Mouse (Mus musculus) B cell, adult 2 months (primary cell): ENCODE measurements around the gene Ipcef1.

ENCODE experiments used
- DNase-seq, 2 experiments: peaks; one replicate each; pipeline ENCODE4 v3.0.0; 2022

The Ipcef1 gene

GRCm38 (mm10) chr10:6967588-6968242 lies 84.6 kb downstream of the Ipcef1 start:
- no peak for DNase-seq

DNA sequence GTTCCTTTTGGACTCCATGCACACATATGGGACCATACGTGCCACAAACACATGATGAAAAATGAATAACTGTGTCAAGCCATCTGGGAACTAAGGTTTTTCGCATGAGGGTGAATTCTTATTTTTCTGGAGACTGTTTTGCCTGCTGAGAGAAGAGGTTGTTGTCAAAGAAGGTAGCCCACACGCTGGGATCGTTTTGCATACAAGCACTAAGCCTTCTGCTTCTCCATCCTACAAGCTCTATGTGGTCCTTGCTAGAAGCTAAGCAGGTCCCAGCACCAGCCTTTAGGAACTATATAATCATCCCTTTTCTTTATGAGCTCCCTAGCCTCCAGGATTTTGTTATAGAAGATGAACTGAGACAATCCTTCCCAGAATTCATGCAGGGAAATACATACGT lies 93.5 kb downstream of the Ipcef1 start:
- DNase-seq, result no peak

GRCm38 (mm10) chr10:6956357-6956756 lies 95.9 kb downstream of the Ipcef1 start:
- DNase-seq, result no peak

DNA sequence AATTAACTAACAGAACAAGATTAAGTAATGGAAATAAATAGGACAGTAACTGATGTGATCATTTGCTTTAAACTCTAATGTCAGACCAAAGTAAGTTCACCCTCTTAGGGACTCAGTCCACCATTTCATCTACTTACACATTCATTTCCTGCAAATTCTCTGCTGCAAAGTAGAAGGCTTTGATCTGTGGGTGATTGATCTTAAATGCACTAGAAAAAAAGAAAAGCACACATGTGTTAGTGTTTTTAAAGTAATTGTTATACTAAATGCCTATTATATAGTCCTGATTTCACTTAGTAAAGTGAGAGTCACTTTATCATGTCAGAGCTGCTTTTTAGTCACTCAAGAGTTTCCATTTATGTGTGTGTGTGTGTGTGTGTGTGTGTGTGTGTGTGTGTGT lies 97.7 kb downstream of the Ipcef1 start:
- no peak for DNase-seq

GRCm38 (mm10) chr10:6953115-6953514 lies 99.2 kb downstream of the Ipcef1 start:
- DNase-seq, result no peak

- no peak for DNase-seq
Measured at GRCm38 (mm10) chr10:6936671-6937425, 115.4 kb downstream of the Ipcef1 start.

DNA sequence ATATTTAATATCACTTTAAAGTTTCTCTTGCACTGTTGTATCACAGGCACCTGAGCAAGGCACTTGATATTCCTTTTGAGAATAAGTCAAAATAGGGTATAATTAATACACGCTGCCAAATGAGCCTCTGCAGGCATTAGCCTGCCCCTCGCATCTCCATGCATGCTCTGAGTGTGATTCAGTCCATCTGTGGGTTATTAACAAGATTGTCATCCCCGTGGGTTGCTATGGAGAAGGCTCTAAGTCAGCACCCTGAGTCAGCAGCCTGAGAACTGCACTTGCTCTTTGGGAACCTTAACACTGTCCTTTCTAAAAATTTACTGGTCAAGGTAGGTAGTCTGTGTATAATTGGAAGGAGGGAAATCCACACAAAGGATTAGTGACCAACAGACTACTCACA lies 117.5 kb downstream of the Ipcef1 start:
- no peak for DNase-seq

DNA sequence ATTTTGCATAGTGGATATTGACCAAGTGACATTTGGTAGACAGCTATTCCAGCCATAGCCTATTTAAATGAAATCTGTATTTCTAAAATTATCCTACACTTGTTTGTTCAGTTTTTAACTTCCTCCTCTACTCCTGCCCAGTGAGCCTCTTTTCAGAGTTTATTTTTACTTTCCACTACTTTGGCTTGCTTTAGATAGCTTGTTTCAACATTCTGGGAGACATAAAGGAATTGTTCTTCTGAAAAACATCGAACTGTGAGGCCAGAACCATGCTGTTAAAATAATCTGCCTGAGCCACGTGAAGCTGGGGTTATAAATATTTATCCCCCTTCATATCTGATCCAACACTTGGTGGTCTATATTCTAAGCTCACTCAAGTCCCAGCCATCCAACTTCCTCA lies 121.4 kb downstream of the Ipcef1 start:
- no peak for DNase-seq

- no peak for DNase-seq
Measured at GRCm38 (mm10) chr10:6930398-6930797, 121.9 kb downstream of the Ipcef1 start.

DNA sequence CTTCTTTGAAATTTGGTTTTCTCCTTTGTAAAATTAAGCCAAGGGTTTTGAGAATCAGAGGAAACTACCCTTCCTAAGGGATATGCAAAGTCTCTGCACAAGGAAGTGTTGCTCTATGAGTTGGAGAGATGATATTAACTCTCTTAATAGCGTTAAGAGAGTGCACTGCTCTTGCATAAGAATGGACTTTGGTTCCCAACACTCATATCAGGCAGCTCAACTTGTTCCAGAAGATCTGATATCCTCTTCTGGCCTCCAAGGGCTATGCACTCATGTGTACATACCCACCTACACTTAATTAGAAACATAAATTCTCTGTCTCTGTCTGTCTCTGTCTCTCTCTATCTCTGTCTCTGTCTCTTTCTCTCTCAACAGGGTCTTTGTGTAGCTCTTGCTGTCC lies 123.4 kb downstream of the Ipcef1 start:
- DNase-seq, result no peak

GRCm38 (mm10) chr10:6927600-6928223 lies 124.6 kb downstream of the Ipcef1 start:
- DNase-seq, result no peak

DNA sequence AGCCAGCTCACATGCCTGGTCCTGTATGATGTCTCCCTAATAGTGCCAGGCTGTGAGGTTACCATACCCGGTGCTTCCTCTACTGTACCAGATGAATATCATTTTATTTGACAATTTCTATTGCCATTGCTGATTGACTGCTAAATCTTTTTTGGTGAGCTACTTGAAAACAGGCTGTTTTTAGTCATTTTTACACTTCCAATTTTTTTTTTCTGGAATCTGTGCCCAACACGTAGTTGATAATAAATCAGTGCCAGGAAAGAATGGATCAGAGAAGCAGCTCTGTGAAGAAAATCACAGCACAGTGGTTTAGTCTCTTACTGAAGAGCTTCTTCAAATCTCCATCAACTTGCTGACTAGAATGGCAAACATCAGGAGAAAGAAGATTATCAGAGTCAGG lies 125.6 kb downstream of the Ipcef1 start:
- no peak for DNase-seq

GRCm38 (mm10) chr10:6916545-6917257 lies 135.6 kb downstream of the Ipcef1 start:
- DNase-seq, result no peak

GRCm38 (mm10) chr10:6915991-6916390 lies 136.3 kb downstream of the Ipcef1 start:
- no peak for DNase-seq

DNA sequence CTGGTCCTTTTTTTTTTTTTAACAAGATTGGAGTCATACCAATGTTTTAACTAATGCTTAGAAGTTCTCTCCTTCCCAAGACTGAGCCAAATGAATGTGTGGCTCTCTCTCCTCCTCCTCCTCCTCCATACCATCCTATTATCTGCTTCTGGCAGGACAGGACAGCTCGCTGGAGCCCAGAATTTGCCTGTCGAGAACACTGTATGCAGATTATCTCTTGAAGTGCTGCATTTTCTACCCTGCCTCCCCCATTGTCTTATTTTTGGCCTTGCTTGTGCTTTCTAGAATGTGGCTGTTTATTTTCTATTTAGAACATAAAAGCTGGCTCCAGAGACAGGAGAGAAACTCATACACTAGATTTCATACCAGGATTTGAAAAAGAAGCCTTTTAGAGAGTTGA lies 142.5 kb downstream of the Ipcef1 start:
- no peak for DNase-seq

DNA sequence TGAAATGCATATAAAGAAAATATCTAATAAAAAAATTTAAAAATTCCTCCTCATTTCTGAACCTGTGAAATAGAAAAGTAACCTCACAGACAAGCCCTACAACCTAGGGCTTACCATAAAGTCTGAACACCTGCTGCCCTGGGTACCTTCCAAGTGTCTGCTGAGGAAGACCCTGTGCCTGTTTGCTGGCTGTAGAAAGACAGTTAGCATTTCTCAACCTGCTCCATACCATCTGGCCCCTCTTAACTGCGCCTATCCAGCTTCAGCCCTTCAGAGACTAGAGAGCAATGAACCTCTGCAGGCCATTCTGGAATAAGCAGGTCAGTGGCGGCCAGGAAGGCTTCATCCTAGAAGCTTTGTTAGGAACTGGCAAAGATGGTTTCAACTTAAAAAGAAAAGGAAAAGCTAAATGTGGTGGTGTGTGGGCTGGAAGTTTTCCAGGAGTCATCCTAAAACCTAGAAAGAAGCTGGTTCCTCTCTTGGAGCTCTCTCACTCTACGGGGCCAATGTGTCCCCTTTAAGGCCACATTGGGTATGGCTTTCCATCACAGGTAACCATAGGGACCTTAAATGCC lies 150.4 kb downstream of the Ipcef1 start:
- DNase-seq, result no peak

DNA sequence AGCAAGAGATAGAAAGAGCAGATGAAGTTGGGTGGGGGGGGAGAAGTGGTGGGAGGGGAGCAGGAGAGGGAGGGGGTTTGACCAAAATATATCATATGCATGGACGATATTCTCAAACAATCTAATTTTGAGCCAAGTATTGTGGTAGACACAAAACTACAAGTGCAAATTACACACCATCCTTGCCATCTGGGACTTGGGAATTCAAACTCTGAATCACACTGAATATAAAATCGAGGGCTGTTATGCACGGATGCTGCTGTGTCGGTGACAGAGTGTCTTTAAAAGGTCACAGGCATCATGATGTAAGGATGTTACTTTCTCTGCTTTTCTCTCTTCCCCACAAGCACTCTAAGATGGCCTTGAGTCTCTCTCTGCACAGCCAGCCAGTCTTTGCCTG lies 152.2 kb downstream of the Ipcef1 start:
- DNase-seq, result no peak

GRCm38 (mm10) chr10:6896659-6897303 lies 155.5 kb downstream of the Ipcef1 start:
- DNase-seq, result no peak

DNA sequence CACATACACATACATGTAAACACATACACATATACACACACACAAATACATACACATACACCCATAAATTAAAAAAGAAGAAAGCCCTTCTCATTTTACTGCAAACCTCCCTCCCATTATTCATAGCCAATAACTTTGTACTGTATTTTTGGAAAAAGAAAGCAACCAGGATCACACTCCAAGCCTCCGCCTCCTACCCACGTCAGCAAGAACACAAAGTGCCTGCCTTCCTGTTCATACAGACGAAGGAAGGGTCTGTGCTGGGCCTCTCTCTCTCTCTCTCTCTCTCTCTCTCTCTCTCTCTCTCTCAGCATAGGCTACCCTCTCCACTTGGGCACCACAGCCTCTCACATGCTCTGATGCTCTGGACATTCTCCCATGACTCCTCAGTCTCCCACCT lies 156.5 kb downstream of the Ipcef1 start:
- DNase-seq, result no peak

DNA sequence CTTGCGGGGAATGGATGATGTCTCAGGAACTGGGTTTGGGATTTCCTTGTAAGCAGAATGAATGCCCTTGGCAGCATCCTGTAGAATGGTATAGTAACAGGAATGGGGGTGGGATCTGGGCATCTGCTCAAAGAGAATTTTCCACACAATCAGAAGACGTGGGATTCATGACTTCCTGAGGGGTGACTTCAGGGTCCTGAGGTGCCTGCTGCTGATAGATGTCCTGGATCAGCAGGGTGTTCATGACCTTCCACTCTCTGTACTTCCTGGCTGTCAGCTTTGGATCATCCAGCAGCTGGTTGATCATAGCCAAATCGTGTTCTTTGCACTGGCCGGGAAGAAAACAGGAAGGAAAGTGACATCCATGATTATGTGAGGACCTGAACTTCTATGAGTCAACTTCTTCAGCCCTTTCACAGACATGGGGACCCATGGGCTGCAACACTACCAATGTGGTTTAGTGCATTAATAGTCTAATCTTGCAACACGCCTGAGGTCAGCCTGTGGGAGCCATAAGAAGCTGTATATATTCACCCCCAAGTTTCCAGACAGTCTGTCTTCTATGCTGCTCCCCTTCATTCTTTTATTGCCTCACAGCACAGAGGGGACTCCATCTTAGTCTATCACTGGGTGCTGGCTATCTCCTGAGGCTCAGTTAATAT lies 161.8 kb downstream of the Ipcef1 start:
- no peak for DNase-seq

GRCm38 (mm10) chr10:6889640-6890245 lies 162.5 kb downstream of the Ipcef1 start:
- no peak for DNase-seq

GRCm38 (mm10) chr10:6885460-6885859 lies 166.8 kb downstream of the Ipcef1 start:
- peak; percentile 8 for DNase-seq
